Mouse (Mus musculus) midbrain, postnatal 0 days (tissue): Measurements from ENCODE around the gene Tmbim6. TPM values are rescaled to one million over a fixed set of nuclear protein-coding genes. Genes with fewer than 3 reads are reported as not detected.

Experiments
- ATAC-seq: fragments of 200-750 bp; cut with Nextera tagmentation; 2 replicates; pipeline ENCODE4 v1.8.0; 2017; ENCODE audit warnings: moderate number of reproducible peaks, mild to moderate bottlenecking, moderate TSS enrichment, moderate library complexity; ENCODE audit not compliant: low FRiP score
- DNase-seq: peaks from one replicate; pipeline ENCODE4 v3.0.0-alpha.2; 2015; ENCODE audit warnings: low spot score
- H3K27ac ChIP-seq: fragments of 300-500 bp; sonication (generic); 2 replicates; pipeline ENCODE4 v1.5.1; 2014; ENCODE audit warnings: low read depth, mild to moderate bottlenecking, low read length, mixed read lengths
- H3K27me3 ChIP-seq: fragments of 300-500 bp; sonication (generic); 2 replicates; pipeline ENCODE4 v1.6.1; 2014; ENCODE audit warnings: low read length, control low read depth, mixed read lengths; ENCODE audit not compliant: insufficient read depth
- H3K36me3 ChIP-seq: fragments of 300-500 bp; sonication (generic); 2 replicates; pipeline ENCODE4 v1.6.1; 2014; ENCODE audit warnings: low read length, control low read depth, mixed read lengths; ENCODE audit not compliant: insufficient read depth
- H3K4me1 ChIP-seq: fragments of 300-500 bp; sonication (generic); 2 replicates; pipeline ENCODE4 v1.6.1; 2014; ENCODE audit warnings: mild to moderate bottlenecking, control low read depth, antibody characterized with exemption, low read length, mixed read lengths; ENCODE audit not compliant: insufficient read depth
- H3K4me2 ChIP-seq: fragments of 300-500 bp; sonication (generic); 2 replicates; pipeline ENCODE4 v1.6.1; 2014; ENCODE audit warnings: low read depth, mild to moderate bottlenecking, low read length, mixed read lengths; ENCODE audit not compliant: poor library complexity, severe bottlenecking
- H3K4me3 ChIP-seq: fragments of 300-500 bp; sonication (generic); 2 replicates; pipeline ENCODE4 v1.5.1; 2014; ENCODE audit warnings: low read depth, mild to moderate bottlenecking, low read length, moderate library complexity
- H3K9ac ChIP-seq: fragments of 300-500 bp; sonication (generic); replicated peaks from 2 replicates; pipeline ENCODE4 v1.6.1; 2014; ENCODE audit warnings: mild to moderate bottlenecking, low read length, moderate library complexity, mixed read lengths; ENCODE audit not compliant: poor library complexity, severe bottlenecking
- H3K9me3 ChIP-seq: fragments of 300-500 bp; sonication (generic); 2 replicates; pipeline ENCODE4 v1.6.1; 2016; ENCODE audit warnings: low read length, control low read depth
- CTCF ChIP-seq: IDR thresholded peaks from 2 replicates; pipeline ENCODE4 v1.5.1; 2016; ENCODE audit warnings: antibody characterized with exemption, mild to moderate bottlenecking
- WGBS: fragments of 180-500 bp; shearing (Covaris S2); extraction: QIAGEN DNeasy Blood & Tissue Kit; methylation state at CpG from one replicate; pipeline ENCODE4 v1.1.7; 2014; 5-methylcytosine and 5-hydroxymethylcytosine counted together
- polyA plus RNA-seq: library from polyadenylated mRNA; unstranded; fragments of >200 nt; fragmentation: Nextera tagmentation; extraction: Ambion mirVana; gene quantifications from 2 replicates; pipeline ENCODE4 v1.2.1, GENCODE M21; 2015
- total RNA-seq: library from RNA; depleted of rRNA; stranded (reverse); fragments of >200 nt; gene quantifications from 2 replicates; pipeline ENCODE4 v1.2.3, GENCODE M21; 2014; rRNA removed

Tmbim6 gene
- 270 and 327 TPM in 2 replicates for total RNA-seq
- polyA plus RNA-seq = 327 and 348 TPM in 2 replicates

DNA sequence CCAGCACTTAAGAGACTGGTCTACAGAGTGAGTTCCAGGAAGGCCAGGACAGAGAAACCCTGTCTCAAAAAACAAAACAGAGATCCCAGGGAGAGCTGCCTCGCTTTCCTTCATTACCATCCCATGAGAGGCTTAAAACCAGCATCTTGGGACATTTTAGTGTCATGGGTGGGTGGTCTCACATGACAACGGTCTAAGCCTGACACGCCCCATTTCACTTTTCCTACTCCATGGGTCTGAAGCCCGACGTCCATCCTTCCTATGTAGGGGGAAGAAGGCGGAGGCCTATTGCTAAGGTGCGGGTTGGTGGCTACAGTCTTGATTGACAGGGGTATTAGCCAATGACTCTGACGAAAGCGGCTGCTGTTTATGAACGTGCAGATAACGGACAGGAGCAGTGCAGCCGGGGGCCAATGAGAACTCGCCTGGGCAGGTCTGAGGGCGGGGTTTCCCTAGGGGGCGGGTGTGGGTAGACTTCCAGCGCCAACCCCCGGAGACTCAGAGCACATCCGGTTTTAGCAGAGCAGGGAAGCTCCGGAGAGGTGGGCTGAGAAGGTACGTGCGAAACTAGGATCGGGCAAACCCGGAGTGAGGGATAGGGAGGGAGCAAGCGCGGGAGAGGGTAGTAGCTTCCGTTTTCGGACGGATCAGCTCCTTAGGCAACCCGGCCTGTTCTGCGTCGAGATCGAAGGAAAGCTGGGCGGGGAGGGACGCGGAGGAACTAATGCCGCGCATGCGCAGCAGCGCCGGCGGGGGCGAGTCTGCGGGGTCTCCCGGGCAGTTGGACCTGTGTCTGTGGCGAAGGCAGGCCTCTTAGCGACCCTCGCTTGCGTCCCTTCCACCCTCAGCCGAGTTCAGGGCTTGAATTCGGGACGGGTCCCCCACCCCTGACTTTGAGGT is at the start of gene Tmbim6:
Gene Tmbim6, plus strand, starts transcription at position 397 of the 900 bp plus-strand sequence.
- TF ChIP-seq CTCF = peak; percentile 39
- no peaks in the 10 kb centered on the region for H3K36me3 ChIP-seq
- DNase-seq (peak; percentile 100), ATAC-seq (peak; percentile 99)
- WGBS = under 1% methylated on average over 51 of the region's 51 CpGs
- peak within 1 kb of the TSS; percentile 93 for H3K27ac ChIP-seq
- peak within 1 kb of the TSS; percentile 79 for H3K9ac ChIP-seq
- H3K9me3 ChIP-seq = no peaks in the 10 kb centered on the region
- peaks cover 16% of the 10 kb centered on the region for H3K4me1 ChIP-seq
- H3K4me2 ChIP-seq = peak within 1 kb of the TSS; percentile 79
- no peaks in the 10 kb centered on the region for H3K27me3 ChIP-seq
- H3K4me3 ChIP-seq = peak within 1 kb of the TSS; percentile 86

DNA sequence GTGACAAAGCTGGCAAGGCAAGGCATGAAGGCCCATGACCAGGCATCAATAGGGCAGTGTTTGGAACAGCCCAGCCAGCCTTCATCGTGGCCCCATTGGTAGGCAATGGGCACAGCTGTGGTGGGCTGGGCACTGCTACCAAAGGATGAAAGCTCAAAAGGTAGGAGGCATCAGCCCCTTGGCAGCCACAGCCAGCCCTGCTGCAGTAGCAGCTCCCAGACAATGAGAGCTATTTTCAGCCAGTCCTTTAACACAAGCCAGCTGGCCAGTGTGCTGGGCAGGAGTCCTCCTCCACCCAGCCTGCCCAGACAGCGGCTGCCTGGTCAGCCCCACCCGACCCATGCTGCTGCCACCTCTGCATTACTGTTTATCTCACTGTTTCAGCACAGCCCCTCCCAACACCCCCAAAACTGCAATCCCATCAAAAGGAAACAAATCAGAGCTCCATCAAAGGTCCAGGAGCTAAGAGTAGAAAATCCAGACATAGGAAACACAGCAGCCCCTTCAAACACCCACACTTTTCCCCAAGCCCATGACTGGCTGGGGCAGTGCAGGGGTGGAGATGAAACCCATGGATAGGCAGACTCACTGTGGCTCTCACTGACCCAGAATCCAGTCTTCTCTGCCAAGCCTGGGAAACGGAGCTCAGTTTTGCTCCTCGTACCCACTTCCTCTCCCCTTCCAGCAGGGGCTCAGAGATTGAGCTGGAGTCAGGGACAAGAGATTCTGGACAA is 49.1 kb upstream of the Tmbim6 start:
- 0 out of 2 replicates have a peak overlapping the region, but pooled peaks have one; percentile 18 for H3K27ac ChIP-seq
- TF ChIP-seq CTCF = no peak
- no peak overlapping the region for H3K9ac ChIP-seq
- ATAC-seq (peak; percentile 69), DNase-seq (peak; percentile 81)
- no peaks in the 10 kb centered on the region; the same call in none of the 2 replicates for H3K4me1 ChIP-seq
- H3K4me3 ChIP-seq = no peak overlapping the region
- H3K9me3 ChIP-seq = no peaks in the 10 kb centered on the region
- no peak overlapping the region for H3K4me2 ChIP-seq
- H3K36me3 ChIP-seq = no peaks in the 10 kb centered on the region
- 48% methylated on average over 5 of the region's 5 CpGs for WGBS
- H3K27me3 ChIP-seq = no peaks in the 10 kb centered on the region

DNA sequence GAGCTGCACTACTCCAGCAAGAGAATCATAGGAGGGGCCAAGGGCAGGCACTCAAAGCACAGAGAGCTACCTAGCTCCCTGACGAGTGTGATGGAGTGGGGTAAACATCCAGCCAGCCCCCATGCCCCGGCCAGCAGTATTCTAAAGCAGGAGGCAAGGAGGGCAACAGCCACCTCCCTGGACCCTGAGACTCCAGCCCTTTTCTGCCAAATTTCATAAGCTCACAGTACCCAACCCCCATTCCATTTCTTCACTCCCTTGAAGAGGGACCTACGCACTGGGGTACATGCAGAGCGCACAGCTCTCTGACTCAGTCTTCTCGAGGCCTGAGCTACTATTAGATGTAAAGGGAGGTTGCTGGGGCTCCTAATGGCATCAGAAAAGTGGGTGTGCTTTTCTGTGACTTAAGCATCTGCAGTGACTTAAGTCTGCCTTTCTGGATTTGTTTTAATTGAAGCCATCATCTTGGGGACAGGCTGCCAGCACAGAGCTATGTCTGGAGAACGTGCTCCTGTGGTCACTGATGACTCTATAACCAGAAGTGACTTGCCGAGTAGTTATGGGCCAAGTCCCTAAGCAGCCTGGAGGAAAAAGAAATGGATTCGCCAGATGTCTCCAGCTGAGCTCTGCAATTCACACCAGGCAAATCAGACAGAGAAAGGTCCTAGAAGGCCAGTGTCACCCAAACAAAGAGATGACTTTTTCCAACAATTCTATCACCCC is 48.4 kb upstream of the Tmbim6 start:
- 69% methylated on average over 8 of the region's 8 CpGs for WGBS

DNA sequence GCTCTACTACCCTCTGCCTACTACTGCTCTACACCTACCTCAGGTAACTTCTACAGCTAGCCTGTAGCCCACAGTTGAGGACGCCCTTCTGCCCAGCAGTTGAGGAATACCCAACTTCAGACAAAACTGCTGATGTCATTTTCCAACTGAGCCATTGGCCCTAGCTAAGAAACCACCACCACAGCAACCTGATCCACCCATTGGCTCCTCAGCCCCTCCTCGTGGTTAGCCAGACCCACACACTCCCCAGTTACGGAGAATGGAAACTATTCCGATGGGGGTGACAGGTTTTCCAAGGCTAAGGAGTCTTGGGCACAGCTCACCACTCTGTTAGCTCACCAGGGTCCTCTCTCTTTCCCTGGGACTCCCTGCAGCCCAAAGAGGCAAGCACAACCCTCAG is 47.7 kb upstream of the Tmbim6 start:
- DNase-seq = no peak
- Histone ChIP-seq H3K27ac (no peak overlapping the region), H3K9ac (no peak overlapping the region), H3K9me3 (no peaks in the 10 kb centered on the region), H3K27me3 (no peaks in the 10 kb centered on the region), H3K4me2 (no peak overlapping the region), H3K36me3 (no peaks in the 10 kb centered on the region), H3K4me1 (no peaks in the 10 kb centered on the region; the same call in none of the 2 replicates), H3K4me3 (no peak overlapping the region)
- no peak for TF ChIP-seq CTCF
- 89% methylated on average over 4 of the region's 4 CpGs for WGBS
- ATAC-seq = no peak

More for the DNA sequence above, 48.4 kb upstream of the Tmbim6 start:
- H3K9ac ChIP-seq = no peak overlapping the region
- H3K27ac ChIP-seq = 0 out of 2 replicates have a peak overlapping the region, but pooled peaks have one; percentile 18
- H3K9me3 ChIP-seq = no peaks in the 10 kb centered on the region
- no peak overlapping the region for H3K4me3 ChIP-seq
- no peak for TF ChIP-seq CTCF
- no peak overlapping the region for H3K4me2 ChIP-seq
- no peaks in the 10 kb centered on the region; the same call in none of the 2 replicates for H3K4me1 ChIP-seq
- ATAC-seq (no peak), DNase-seq (no peak)
- H3K27me3 ChIP-seq = no peaks in the 10 kb centered on the region
- no peaks in the 10 kb centered on the region for H3K36me3 ChIP-seq

DNA sequence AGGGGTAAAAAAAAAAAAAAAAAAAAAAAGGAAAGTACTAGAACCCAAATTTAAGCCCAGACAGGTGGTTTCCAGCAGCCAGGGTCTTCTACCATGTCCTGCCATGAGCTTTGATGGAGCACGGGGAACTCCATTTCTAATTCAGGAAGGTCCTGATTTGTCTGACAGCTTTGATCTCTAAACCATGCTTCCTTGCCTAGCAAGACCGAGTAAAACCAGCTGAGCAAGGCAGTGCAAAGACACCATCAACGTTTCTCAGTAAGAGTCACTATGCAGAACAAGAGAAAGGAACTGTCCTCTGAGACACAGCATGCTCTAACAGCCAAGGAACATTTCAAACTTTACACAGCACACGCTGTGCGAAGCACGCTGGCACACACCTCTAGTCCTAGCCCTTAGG is 41.1 kb upstream of the Tmbim6 start:
- Histone ChIP-seq H3K27ac (no peak overlapping the region), H3K4me1 (no peaks in the 10 kb centered on the region), H3K27me3 (no peaks in the 10 kb centered on the region), H3K9ac (no peak overlapping the region), H3K4me2 (no peak overlapping the region), H3K36me3 (no peaks in the 10 kb centered on the region), H3K4me3 (no peak overlapping the region), H3K9me3 (no peaks in the 10 kb centered on the region)
- ATAC-seq = no peak
- WGBS = 76% methylated on average over 6 of the region's 6 CpGs
- no peak for DNase-seq
- no peak for TF ChIP-seq CTCF
